Mouse (Mus musculus): ENCODE measurements at regions not wholly inside any gene's neighbourhood (a gene's known extent, or its start where the extent isn't known, plus 50 kb on each side); places are given as distances from the start of the nearest gene placed in this dataset.

GRCm38 (mm10) chr13:40574981-40575745 is 163.0 kb downstream of the Tfap2a start:
- TF ChIP-seq EP300 (IDR thresholded peaks at IDR 0.05; ENCODE audit: insufficient read depth, low read depth, low read length), result no peak
- TF ChIP-seq POLR2A (IDR thresholded peaks at IDR 0.05; ENCODE audit: insufficient read depth, low read depth, low read length), result no peak
- TF ChIP-seq CTCF (IDR thresholded peaks at IDR 0.05), result no peak
